Mouse (Mus musculus) neural tube, embryonic 15.5 days (tissue): ENCODE data around the gene Saa1. TPM values are rescaled to one million over a fixed set of nuclear protein-coding genes. Genes with fewer than 3 reads are reported as not detected.

Experiments used
- ATAC-seq: fragments of 200-750 bp; cut with Nextera tagmentation; 2 replicates; pipeline ENCODE4 v1.8.0; 2017; ENCODE audit warnings: mild to moderate bottlenecking, moderate TSS enrichment, moderate library complexity; ENCODE audit not compliant: low FRiP score
- H3K27ac ChIP-seq: fragments of 300-500 bp; sonication (generic); replicated peaks from 2 replicates; pipeline ENCODE4 v1.5.1; 2015; ENCODE audit warnings: mild to moderate bottlenecking, inconsistent platforms
- H3K27me3 ChIP-seq: fragments of 300-500 bp; sonication (generic); replicated peaks from 2 replicates; pipeline ENCODE4 v1.6.1; 2015; ENCODE audit warnings: inconsistent platforms
- H3K36me3 ChIP-seq: fragments of 300-500 bp; sonication (generic); 2 replicates; pipeline ENCODE4 v1.6.1; 2015; ENCODE audit warnings: inconsistent platforms
- H3K4me1 ChIP-seq: fragments of 300-500 bp; sonication (generic); 2 replicates; pipeline ENCODE4 v1.6.1; 2015; ENCODE audit warnings: inconsistent platforms
- H3K4me2 ChIP-seq: fragments of 300-500 bp; sonication (generic); 2 replicates; pipeline ENCODE4 v1.6.1; 2015; ENCODE audit warnings: inconsistent platforms, mild to moderate bottlenecking, moderate library complexity
- H3K4me3 ChIP-seq: fragments of 300-500 bp; sonication (generic); replicated peaks from 2 replicates; pipeline ENCODE4 v1.5.1; 2015; ENCODE audit warnings: mild to moderate bottlenecking, inconsistent platforms
- H3K9ac ChIP-seq: fragments of 300-500 bp; sonication (generic); replicated peaks from 2 replicates; pipeline ENCODE4 v1.6.1; 2015; ENCODE audit warnings: mild to moderate bottlenecking, inconsistent platforms
- H3K9me3 ChIP-seq: fragments of 300-500 bp; sonication (generic); replicated peaks from 2 replicates; pipeline ENCODE4 v1.6.1; 2016; ENCODE audit warnings: inconsistent platforms
- WGBS: fragments of 180-500 bp; shearing (Covaris S2); methylation state at CpG from one replicate; pipeline ENCODE4 v1.1.7; 2015; ENCODE audit warnings: mixed read lengths; 5-methylcytosine and 5-hydroxymethylcytosine counted together
- polyA plus RNA-seq: library from polyadenylated mRNA; unstranded; fragments of >200 nt; fragmentation: Nextera tagmentation; extraction: Ambion mirVana; gene quantifications from 2 replicates; pipeline ENCODE4 v1.2.1, GENCODE M21; 2015

Gene Saa1
- polyA plus RNA-seq, 1 experiment from 2014 or later = 0.45 TPM

DNA sequence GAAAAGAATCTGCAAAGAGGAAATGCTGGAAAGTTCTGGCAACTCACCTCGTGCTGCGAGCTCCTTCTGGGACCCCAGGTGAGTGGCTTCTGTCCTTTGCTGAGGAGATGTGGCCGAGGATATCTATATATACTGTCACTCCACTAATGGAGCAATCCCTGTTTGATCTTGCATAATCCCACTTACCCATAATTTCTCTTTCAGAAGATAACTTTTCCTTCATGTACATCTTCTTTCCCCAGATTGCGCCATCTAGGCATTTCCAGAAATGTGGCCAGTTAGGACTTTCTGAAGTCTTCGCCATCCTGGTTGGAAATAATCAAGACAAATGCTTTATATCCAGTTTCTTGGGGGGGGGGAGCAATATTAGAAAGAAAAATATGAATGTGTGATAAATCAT is 27.2 kb downstream of the Saa1 start, which contains the start of gene Saa3:
Gene Saa3 (minus strand): TSS at position 101 of the 400 bp plus-strand sequence.
- H3K36me3 ChIP-seq = no peaks in the 10 kb centered on the region
- ATAC-seq = no peak
- no peaks in the 10 kb centered on the region for H3K9me3 ChIP-seq
- no peak within 1 kb of the TSS for H3K27ac ChIP-seq
- WGBS = 85% methylated on average over 5 of the region's 5 CpGs
- no peaks in the 10 kb centered on the region for H3K4me1 ChIP-seq
- no peak within 1 kb of the TSS for H3K4me3 ChIP-seq
- H3K27me3 ChIP-seq = no peaks in the 10 kb centered on the region
- H3K4me2 ChIP-seq = no peak within 1 kb of the TSS
- no peak within 1 kb of the TSS for H3K9ac ChIP-seq

DNA sequence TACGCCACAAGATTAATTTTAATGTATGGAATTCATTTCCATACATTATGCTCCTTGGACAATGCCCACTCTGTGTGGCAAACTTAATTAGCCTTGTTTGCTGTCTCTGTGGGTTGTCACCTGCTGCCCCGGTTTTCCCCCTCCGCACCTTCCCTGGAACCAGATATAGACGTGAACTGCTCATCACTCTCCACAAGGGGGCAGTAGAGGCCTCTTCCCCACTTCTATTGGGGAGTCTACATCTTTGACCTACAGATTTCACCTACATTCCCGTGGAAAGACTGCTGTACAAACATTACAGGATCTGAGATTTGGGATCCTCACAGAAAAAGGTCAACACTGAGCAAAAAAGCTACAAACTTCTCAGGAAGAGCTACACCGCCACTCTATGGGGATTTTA is 28.3 kb downstream of the Saa1 start:
- no peaks in the 10 kb centered on the region for H3K27me3 ChIP-seq
- no peak overlapping the region for H3K4me3 ChIP-seq
- H3K9me3 ChIP-seq = no peaks in the 10 kb centered on the region
- no peak overlapping the region for H3K9ac ChIP-seq
- H3K4me1 ChIP-seq = peaks cover 3% of the 10 kb centered on the region
- 34% methylated on average over 6 of the region's 6 CpGs for WGBS
- H3K4me2 ChIP-seq = no peak overlapping the region
- ATAC-seq = no peak
- H3K36me3 ChIP-seq = no peaks in the 10 kb centered on the region
- H3K27ac ChIP-seq = no peak overlapping the region

DNA sequence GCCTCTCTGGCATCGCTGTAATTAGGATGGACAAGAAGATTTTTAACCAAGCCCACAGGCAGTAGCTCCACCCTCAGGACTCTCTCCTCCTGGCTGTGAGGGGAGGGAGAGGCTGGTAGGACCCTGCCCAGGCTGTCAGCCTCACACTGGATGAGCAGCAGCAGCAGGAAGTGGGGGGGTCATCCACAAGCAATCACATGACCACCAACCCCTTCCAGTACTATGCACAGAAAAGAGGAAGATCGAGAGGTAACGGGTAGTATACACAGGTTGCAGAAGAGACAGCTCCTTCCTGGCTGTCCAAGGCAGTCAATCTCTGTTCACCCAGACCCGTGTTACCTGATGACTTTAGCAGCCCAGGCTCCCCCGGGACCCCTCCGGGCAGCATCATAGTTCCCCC is 30.5 kb downstream of the Saa1 start:
- WGBS = 75% methylated on average over 6 of the region's 6 CpGs
- no peak overlapping the region for H3K9ac ChIP-seq
- no peak overlapping the region for H3K4me2 ChIP-seq
- H3K27ac ChIP-seq = no peak overlapping the region
- H3K4me3 ChIP-seq = no peak overlapping the region
- no peaks in the 10 kb centered on the region for H3K9me3 ChIP-seq
- no peak for ATAC-seq
- H3K27me3 ChIP-seq = no peaks in the 10 kb centered on the region
- H3K36me3 ChIP-seq = 0 out of 2 replicates have a peak, but pooled peaks cover 4% of the 10 kb centered on the region
- H3K4me1 ChIP-seq = peaks cover 8% of the 10 kb centered on the region

DNA sequence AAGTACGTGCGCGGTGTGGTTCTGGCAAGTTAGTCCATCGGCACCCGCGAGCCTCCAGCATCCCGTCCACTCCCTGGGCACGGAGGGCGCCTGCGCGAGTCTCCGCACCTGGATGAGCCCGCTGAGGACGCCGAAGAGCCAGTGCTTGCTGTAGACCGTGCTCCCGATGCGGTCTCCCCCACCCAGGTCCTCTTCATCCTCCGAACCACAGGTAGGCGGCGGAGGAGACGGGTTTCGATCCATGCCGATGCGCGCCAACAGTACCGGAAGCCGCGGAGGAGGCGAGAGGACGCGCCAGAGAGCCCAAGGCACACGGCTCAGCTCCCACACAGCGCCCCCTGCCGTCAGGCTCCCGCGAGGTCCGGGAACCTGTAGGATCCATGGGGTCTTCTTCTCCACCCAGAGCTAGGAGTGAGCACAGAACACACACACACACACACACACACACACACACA is 32.4 kb downstream of the Saa1 start, which contains the start of gene Saal1:
Gene Saal1 (minus strand): TSS at position 291 of the 455 bp plus-strand sequence.
- H3K27ac ChIP-seq = peak within 1 kb of the TSS; percentile 84
- peak within 1 kb of the TSS; percentile 86 for H3K4me3 ChIP-seq
- peak within 1 kb of the TSS; percentile 61 for H3K4me2 ChIP-seq
- peak; percentile 97 for ATAC-seq
- under 1% methylated on average over 38 of the region's 38 CpGs for WGBS
- H3K4me1 ChIP-seq = peaks cover 8% of the 10 kb centered on the region
- no peaks in the 10 kb centered on the region for H3K27me3 ChIP-seq
- H3K36me3 ChIP-seq = peaks cover 19% of the 10 kb centered on the region
- H3K9ac ChIP-seq = peak within 1 kb of the TSS; percentile 73
- H3K9me3 ChIP-seq = no peaks in the 10 kb centered on the region

DNA sequence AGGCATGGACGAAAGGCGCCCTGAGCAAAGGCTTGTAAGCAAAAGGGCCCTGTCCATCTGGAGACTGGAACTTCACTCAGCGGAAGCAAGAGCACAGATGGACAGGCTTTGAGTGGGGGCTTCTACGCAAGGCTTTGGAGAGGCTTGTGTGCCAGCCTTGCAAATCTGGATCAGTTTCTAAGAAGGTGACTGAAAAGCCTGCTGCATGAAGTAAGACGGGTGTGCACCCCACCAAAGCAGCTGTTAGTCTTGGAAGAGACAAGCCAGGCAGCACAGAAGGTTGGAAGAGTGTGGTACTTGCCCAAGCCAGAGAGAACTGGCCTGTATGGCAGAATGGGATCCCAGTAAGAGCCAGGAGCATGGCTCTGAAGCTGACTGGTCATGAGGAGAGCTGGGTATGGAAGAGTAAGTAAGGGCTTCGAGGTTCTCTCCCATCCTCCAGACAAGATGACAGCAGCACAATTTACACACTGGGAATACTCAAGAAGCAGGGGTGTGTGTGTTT is 42.2 kb downstream of the Saa1 start:
- WGBS = 93% methylated on average over 6 of the region's 6 CpGs
- Histone ChIP-seq H3K9me3 (no peaks in the 10 kb centered on the region), H3K4me1 (no peaks in the 10 kb centered on the region), H3K9ac (no peak overlapping the region), H3K36me3 (peaks cover 86% of the 10 kb centered on the region), H3K4me3 (no peak overlapping the region), H3K4me2 (no peak overlapping the region), H3K27me3 (no peaks in the 10 kb centered on the region), H3K27ac (no peak overlapping the region)
- ATAC-seq = no peak

DNA sequence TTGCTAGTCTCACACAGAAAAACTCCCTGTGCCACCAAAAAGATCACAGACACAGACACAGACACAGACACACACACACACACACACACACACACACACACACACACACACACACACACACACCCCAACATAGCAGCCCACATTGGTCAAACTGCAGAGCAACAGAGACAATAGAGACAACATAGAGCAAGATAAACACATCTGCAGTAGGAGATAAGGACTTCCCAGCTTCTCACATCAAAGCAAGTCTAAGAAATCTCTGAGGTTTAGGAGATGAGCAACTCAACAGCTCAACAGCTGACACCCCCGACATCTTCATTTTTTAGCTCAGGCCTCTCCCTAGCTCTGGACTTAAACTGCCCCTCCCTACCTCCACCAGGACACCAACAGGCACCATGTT is 46.0 kb downstream of the Saa1 start:
- no peaks in the 10 kb centered on the region for H3K27me3 ChIP-seq
- H3K9ac ChIP-seq = no peak overlapping the region
- H3K4me3 ChIP-seq = no peak overlapping the region
- H3K27ac ChIP-seq = no peak overlapping the region
- H3K9me3 ChIP-seq = no peaks in the 10 kb centered on the region
- ATAC-seq = no peak
- no peak overlapping the region for H3K4me2 ChIP-seq
- 85% methylated on average over 1 of the region's 1 CpGs for WGBS
- H3K36me3 ChIP-seq = peaks cover 65% of the 10 kb centered on the region
- no peaks in the 10 kb centered on the region for H3K4me1 ChIP-seq

Other genes with a start within 250 kb of the Saa1 start
- gene Sergef, start 103.2 kb downstream of the Saa1 start, polyA plus RNA-seq = 42.3 and 49.1 TPM in 2 replicates
- 0.64 TPM in 1 of 2 replicates, not detected in the other for gene Tph1, start 70.4 kb downstream of the Saa1 start, polyA plus RNA-seq
- 12.7 and 17.3 TPM in 2 replicates for gene Saal1, start 32.3 kb downstream of the Saa1 start, polyA plus RNA-seq
- 0.29 and 0.51 TPM in 2 replicates for gene Saa3, start 27.3 kb downstream of the Saa1 start, polyA plus RNA-seq
- gene Saa4, start 10.4 kb downstream of the Saa1 start, polyA plus RNA-seq = not detected in 2 replicates
- gene Saa2, start 8.8 kb upstream of the Saa1 start, polyA plus RNA-seq = 0.24 TPM in 1 of 2 replicates, not detected in the other
- gene Hps5, start 53.1 kb upstream of the Saa1 start, polyA plus RNA-seq = 14.9 and 15.8 TPM in 2 replicates
- 37.0 and 40.9 TPM in 2 replicates for gene Gtf2h1, start 53.1 kb upstream of the Saa1 start, polyA plus RNA-seq
- gene Ldha, start 98.5 kb upstream of the Saa1 start, polyA plus RNA-seq = 638 and 911 TPM in 2 replicates
- gene Ldhc, start 118.2 kb upstream of the Saa1 start, polyA plus RNA-seq = 0.13 and 0.28 TPM in 2 replicates
- 292 and 317 TPM in 2 replicates for gene Tsg101, start 177.0 kb upstream of the Saa1 start, polyA plus RNA-seq
- gene Uevld, start 215.5 kb upstream of the Saa1 start, polyA plus RNA-seq = 4.3 and 5.2 TPM in 2 replicates
- gene Gm9999, start 240.6 kb upstream of the Saa1 start, polyA plus RNA-seq = not detected in 2 replicates